Mouse (Mus musculus) forebrain, embryonic 16.5 days (tissue): ENCODE results near the gene Plcl2. TPM values are rescaled to one million over a fixed set of nuclear protein-coding genes. Genes with fewer than 3 reads are reported as not detected.

Source experiments
- polyA plus RNA-seq: library from polyadenylated mRNA; unstranded; fragments of >200 nt; fragmentation: Nextera tagmentation; extraction: Ambion mirVana; gene quantifications from 2 replicates; pipeline ENCODE4 v1.2.1, GENCODE M21; 2015

The Plcl2 gene
- polyA plus RNA-seq, 1 experiment from 2014 or later: 9.7 TPM

Other genes with a start within 250 kb of the Plcl2 start
- gene Dazl, start 215.8 kb upstream of the Plcl2 start, polyA plus RNA-seq: 0.58 and 0.60 TPM in 2 replicates